Mouse (Mus musculus): ENCODE measurements around the gene 1110032F04Rik.

- TF ChIP-seq POLR2A (IDR thresholded peaks at IDR 0.05; ENCODE audit: borderline replicate concordance, control insufficient read depth, low read depth, low read length) (no peak), CTCF (IDR thresholded peaks at IDR 0.05; ENCODE audit: control insufficient read depth, insufficient read depth, low read length) (no peak)
These were observed 27.8 kb downstream of the 1110032F04Rik start for GRCm38 (mm10) chr3:68897154-68897553.
